Comparison of ENCODE assay signal across 8 mouse cellular contexts in genomic region chr12:72408954-72409353, GRCm38 (mm10). TPM values are rescaled to one million over a fixed set of nuclear protein-coding genes. Genes with fewer than 3 reads are reported as not detected.
A peak's percentile ranks its signal among the peaks of the same experiment; 100 is the strongest.
DNase-seq lines count a peak whose midpoint lies in the region; ATAC-seq lines count a peak whose summit lies in the region.

TSS of gene Rtn1 (minus strand) at chr12:72409054.

- DNase-seq in lung, postnatal 14 days: no peak
- no peak for DNase-seq in embryonic facial prominence, embryonic 14.5 days (ENCODE audit: low spot score)
- no peak for DNase-seq in cerebellum, adult 11 months
- DNase-seq in right cerebral cortex, adult 18-20 months: no peak

- peak within 1 kb of the TSS; percentile 37; the same call in 1 of the 2 replicates for H3K9ac ChIP-seq in lung, embryonic 15.5 days
- peak within 1 kb of the TSS; percentile 68 for H3K9ac ChIP-seq in embryonic facial prominence, embryonic 14.5 days (ENCODE audit: low read depth, low read length)
- H3K9ac ChIP-seq in intestine, embryonic 16.5 days (ENCODE audit: low read depth, low read length): peak within 1 kb of the TSS; percentile 59
- peak within 1 kb of the TSS; percentile 88 for H3K9ac ChIP-seq in midbrain, embryonic 13.5 days (replicated peaks)

- H3K9me3 ChIP-seq in lung, embryonic 15.5 days: no peaks in the 10 kb centered on the region
- no peaks in the 10 kb centered on the region for H3K9me3 ChIP-seq in embryonic facial prominence, embryonic 14.5 days (ENCODE audit: control insufficient read depth, low read length)
- no peaks in the 10 kb centered on the region for H3K9me3 ChIP-seq in intestine, embryonic 16.5 days (ENCODE audit: control insufficient read depth, low read length)
- H3K9me3 ChIP-seq in midbrain, embryonic 13.5 days: no peaks in the 10 kb centered on the region

- H3K36me3 ChIP-seq in lung, embryonic 15.5 days: no peaks in the 10 kb centered on the region
- H3K36me3 ChIP-seq in embryonic facial prominence, embryonic 14.5 days (ENCODE audit: control insufficient read depth, insufficient read depth, low read length): no peaks in the 10 kb centered on the region
- no peaks in the 10 kb centered on the region for H3K36me3 ChIP-seq in intestine, embryonic 16.5 days (ENCODE audit: control insufficient read depth, insufficient read depth, low read length)
- H3K36me3 ChIP-seq in midbrain, embryonic 13.5 days: no peaks in the 10 kb centered on the region

- H3K4me1 ChIP-seq in lung, embryonic 15.5 days: 0 out of 2 replicates have a peak, but pooled peaks cover 6% of the 10 kb centered on the region
- peaks cover 8% of the 10 kb centered on the region; the same call in 1 of the 2 replicates for H3K4me1 ChIP-seq in embryonic facial prominence, embryonic 14.5 days (ENCODE audit: control insufficient read depth, insufficient read depth, low read length)
- peaks cover 8% of the 10 kb centered on the region for H3K4me1 ChIP-seq in intestine, embryonic 16.5 days (ENCODE audit: control insufficient read depth, insufficient read depth, low read length)
- peaks cover 23% of the 10 kb centered on the region for H3K4me1 ChIP-seq in midbrain, embryonic 13.5 days (replicated peaks)

- no peak within 1 kb of the TSS for H3K27ac ChIP-seq in lung, embryonic 15.5 days
- no peak within 1 kb of the TSS for H3K27ac ChIP-seq in embryonic facial prominence, embryonic 14.5 days (replicated peaks; ENCODE audit: low read depth, low read length)
- no peak within 1 kb of the TSS for H3K27ac ChIP-seq in intestine, embryonic 16.5 days (ENCODE audit: low read length)
- peak within 1 kb of the TSS; percentile 84 for H3K27ac ChIP-seq in midbrain, embryonic 13.5 days

- 32% methylated on average over 6 of the region's 6 CpGs for WGBS in lung, embryonic 15.5 days
- 28% methylated on average over 6 of the region's 6 CpGs for WGBS in embryonic facial prominence, embryonic 14.5 days
- WGBS in intestine, embryonic 16.5 days: 32% methylated on average over 6 of the region's 6 CpGs
- WGBS in midbrain, embryonic 13.5 days: 38% methylated on average over 6 of the region's 6 CpGs

- peaks cover 27% of the 10 kb centered on the region for H3K27me3 ChIP-seq in lung, embryonic 15.5 days
- H3K27me3 ChIP-seq in embryonic facial prominence, embryonic 14.5 days (replicated peaks; ENCODE audit: control insufficient read depth, insufficient read depth, low read length): peaks cover 31% of the 10 kb centered on the region
- peaks cover 27% of the 10 kb centered on the region for H3K27me3 ChIP-seq in intestine, embryonic 16.5 days (replicated peaks; ENCODE audit: control insufficient read depth, insufficient read depth, low read length)
- no peaks in the 10 kb centered on the region for H3K27me3 ChIP-seq in midbrain, embryonic 13.5 days

- H3K4me3 ChIP-seq in lung, embryonic 15.5 days: peak within 1 kb of the TSS; percentile 55
- peak within 1 kb of the TSS; percentile 71 for H3K4me3 ChIP-seq in embryonic facial prominence, embryonic 14.5 days (ENCODE audit: low read depth, low read length)
- H3K4me3 ChIP-seq in intestine, embryonic 16.5 days (ENCODE audit: low read length): peak within 1 kb of the TSS; percentile 61
- H3K4me3 ChIP-seq in midbrain, embryonic 13.5 days (replicated peaks): peak within 1 kb of the TSS; percentile 85

- peak within 1 kb of the TSS; percentile 95 for H3K4me2 ChIP-seq in lung, embryonic 15.5 days
- H3K4me2 ChIP-seq in embryonic facial prominence, embryonic 14.5 days (ENCODE audit: low read depth, low read length): peak within 1 kb of the TSS; percentile 99
- H3K4me2 ChIP-seq in intestine, embryonic 16.5 days (ENCODE audit: low read depth, low read length): peak within 1 kb of the TSS; percentile 96
- peak within 1 kb of the TSS; percentile 86 for H3K4me2 ChIP-seq in midbrain, embryonic 13.5 days (replicated peaks)

- ATAC-seq in lung, embryonic 15.5 days (ENCODE audit: borderline replicate concordance, extremely low read depth, low FRiP score, low TSS enrichment): no peak
- no peak; the same call in 1 of the 2 replicates for ATAC-seq in embryonic facial prominence, embryonic 14.5 days (ENCODE audit: low read depth)
- ATAC-seq in intestine, embryonic 16.5 days: no peak
- ATAC-seq in midbrain, embryonic 13.5 days: no peak; the same call in 1 of the 2 replicates
- ATAC-seq in erythroid progenitor cell, adult 5-6 weeks (replicated peaks; ENCODE audit: low FRiP score, poor library complexity, severe bottlenecking): no peak

RNA-seq across cellular contexts. Expression of gene Rtn1, which starts in this region (rescaled TPM):
- 10.5 and 16.5 TPM in 2 replicates for polyA plus RNA-seq in lung, embryonic 15.5 days (2015; fragmentation: Nextera tagmentation; extraction: Ambion mirVana)
- polyA plus RNA-seq in embryonic facial prominence, embryonic 14.5 days (2014; fragmentation: Nextera tagmentation; extraction: Ambion mirVana): 84.9 and 87.0 TPM in 2 replicates
- 65.6 and 69.3 TPM in 2 replicates for polyA plus RNA-seq in intestine, embryonic 16.5 days (2015; fragmentation: Nextera tagmentation; extraction: Ambion mirVana)
- polyA plus RNA-seq in midbrain, embryonic 13.5 days (2015; fragmentation: Nextera tagmentation; extraction: Ambion mirVana): 1,917 and 2,038 TPM in 2 replicates
- total RNA-seq in erythroid progenitor cell, adult 5-6 weeks (2015; ENCODE audit: low replicate concordance): 1.3 TPM in 1 of 2 replicates, not detected in the other
- not detected in 2 replicates for total RNA-seq in erythroid progenitor cell, adult 5-6 weeks (2017; ENCODE audit: low replicate concordance)

Comparison
In these comparisons a context has a peak if more than half of its experiments do, and no peak if none do; other contexts are left out.
1. RNA of gene Rtn1 (polyA plus RNA-seq): 1,917 to 2,038 TPM in midbrain, embryonic 13.5 days; 84.9 to 87.0 TPM in embryonic facial prominence, embryonic 14.5 days, 65.6 to 69.3 TPM in intestine, embryonic 16.5 days and 10.5 to 16.5 TPM in lung, embryonic 15.5 days; every median in the first group is over 10 times any median in the second.
2. H3K9ac ChIP-seq: peak in every context shown above with its lines; median percentile 88 in midbrain, embryonic 13.5 days; 68 in embryonic facial prominence, embryonic 14.5 days; 59 in intestine, embryonic 16.5 days; 37 in lung, embryonic 15.5 days.
3. Peak in every context shown above with its lines, with median percentiles within 50 percentile points of each other: H3K4me2 ChIP-seq and H3K4me3 ChIP-seq.